Mouse (Mus musculus) layer of hippocampus, postnatal 25 days (tissue): ENCODE measurements around the gene Fbxo4. TPM values are rescaled to one million over a fixed set of nuclear protein-coding genes. Genes with fewer than 3 reads are reported as not detected.

Experiments used
- DNase-seq, 2 experiments: peaks; one replicate each; pipeline ENCODE4 v3.0.0; 2022; ENCODE audit warnings: mixed read lengths in 2 of 2, low spot score in 1 of 2; ENCODE audit errors: extremely low spot score in 1 of 2
- total RNA-seq, 2 experiments: library from RNA; stranded (reverse); gene quantifications; 2 replicates each; pipeline ENCODE4 v1.2.3; 2021

Fbxo4 gene
- total RNA-seq, 2 experiments from 2014 or later: 6.7 to 8.9 TPM

DNA sequence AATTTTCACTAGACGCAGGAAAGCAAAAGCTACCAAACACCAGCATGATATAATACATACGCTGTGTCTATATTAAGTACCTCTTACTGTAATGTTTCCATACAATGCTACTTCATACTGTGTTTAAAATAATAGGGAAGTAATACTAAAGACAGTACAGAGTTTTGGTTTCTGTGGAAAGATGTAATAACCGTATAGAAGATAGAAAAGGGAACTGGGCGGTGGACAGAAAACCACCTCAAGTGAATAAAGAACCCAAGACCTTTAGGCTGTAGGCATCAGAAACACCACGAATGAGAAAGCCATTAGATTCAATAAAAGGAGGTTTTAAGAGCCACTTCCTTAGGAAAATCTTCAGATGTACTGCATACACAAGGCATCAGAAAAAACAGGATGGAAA, 3.4 kb upstream of the Fbxo4 start:
- DNase-seq: no peak

- no peak for DNase-seq
Measured at GRCm38 (mm10) chr15:3979871-3980270, 498 bp upstream of the Fbxo4 start.

DNA sequence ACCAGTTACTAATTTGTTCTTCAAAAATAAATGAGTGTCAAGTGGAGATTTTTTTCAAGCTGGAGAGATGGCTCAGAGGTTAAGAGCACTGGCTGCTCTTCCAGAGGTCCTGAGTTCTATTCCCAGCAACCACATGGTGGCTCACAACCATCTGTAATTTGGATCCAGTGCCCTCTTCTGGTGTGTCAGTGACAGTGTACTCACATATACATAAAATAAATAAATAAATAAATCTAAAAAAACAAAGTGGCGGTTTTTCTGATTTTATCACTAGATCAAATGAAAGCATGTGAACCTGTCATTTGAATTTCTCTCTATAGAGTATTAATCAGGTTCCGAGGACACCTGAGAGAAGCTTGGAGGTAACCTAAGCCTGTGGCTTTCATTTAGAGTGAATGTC, 1.1 kb downstream of the Fbxo4 start:
- no peak for DNase-seq

GRCm38 (mm10) chr15:3973300-3973699, 6.1 kb downstream of the Fbxo4 start:
- no peak for DNase-seq

DNA sequence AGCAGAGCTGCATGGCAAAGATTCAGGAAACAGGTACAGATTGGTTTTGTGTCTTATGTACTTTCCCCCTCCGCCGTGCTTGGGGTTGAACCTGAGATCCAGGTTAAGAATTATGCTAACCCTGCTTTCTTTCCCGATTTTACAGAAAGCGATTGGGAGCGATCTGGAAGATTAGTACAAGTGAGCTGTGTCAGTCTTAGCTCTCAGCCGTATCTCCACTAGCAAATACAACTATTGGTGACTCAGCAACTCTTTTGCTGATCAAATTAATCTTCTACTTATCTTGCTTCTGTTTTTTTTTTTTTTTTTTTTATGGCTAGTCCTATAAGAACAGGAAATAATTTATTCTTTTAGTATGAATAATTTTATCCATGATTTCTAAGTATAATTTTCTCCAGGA, 9.2 kb downstream of the Fbxo4 start:
- no peak for DNase-seq

- no peak for DNase-seq
Measured at GRCm38 (mm10) chr15:3969743-3970142, 9.6 kb downstream of the Fbxo4 start.

DNA sequence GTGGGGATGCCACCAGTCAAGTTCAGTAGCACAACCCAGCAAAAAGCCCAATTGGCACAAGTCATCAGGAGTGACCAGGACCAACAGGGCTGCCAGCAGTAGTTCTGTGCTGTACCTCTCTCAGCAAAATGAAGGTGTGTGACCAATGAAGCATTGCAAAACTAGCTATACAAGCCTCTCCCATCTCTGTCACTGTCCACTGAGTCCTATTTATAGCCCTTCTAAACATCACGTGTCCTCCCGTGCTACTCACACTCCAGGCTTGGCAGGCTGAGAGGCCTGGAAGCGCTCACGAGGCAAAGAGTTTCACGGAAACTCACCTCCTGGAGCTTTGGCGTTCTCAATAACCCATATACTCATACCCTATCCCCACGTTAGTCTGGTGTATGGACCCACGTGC, 17.1 kb downstream of the Fbxo4 start:
- no peak for DNase-seq

DNA sequence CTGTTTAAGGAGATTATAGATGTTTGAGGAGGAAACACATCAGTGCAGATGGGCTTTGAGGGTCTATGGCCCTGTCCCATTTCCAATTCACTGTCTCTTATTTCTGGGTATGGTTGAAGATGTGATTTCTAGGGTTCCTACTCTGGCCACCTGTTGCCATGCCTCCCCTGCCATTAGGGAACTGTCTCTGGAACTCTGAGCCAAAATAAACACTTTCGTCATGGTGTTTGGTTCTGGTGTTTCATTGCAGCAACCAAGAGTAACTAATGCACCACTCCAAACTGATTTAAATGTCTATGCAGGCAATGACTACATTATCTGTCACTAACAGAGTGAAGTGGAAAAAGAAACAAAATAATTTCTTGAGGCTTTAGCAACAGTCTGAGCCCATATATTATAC, 19.3 kb downstream of the Fbxo4 start:
- DNase-seq: no peak

- peak; percentile 17 to 59 for DNase-seq
Measured at GRCm38 (mm10) chr15:3957982-3958381, 21.4 kb downstream of the Fbxo4 start.

- DNase-seq: no peak
Measured at GRCm38 (mm10) chr15:3954971-3955370, 24.4 kb downstream of the Fbxo4 start.

DNA sequence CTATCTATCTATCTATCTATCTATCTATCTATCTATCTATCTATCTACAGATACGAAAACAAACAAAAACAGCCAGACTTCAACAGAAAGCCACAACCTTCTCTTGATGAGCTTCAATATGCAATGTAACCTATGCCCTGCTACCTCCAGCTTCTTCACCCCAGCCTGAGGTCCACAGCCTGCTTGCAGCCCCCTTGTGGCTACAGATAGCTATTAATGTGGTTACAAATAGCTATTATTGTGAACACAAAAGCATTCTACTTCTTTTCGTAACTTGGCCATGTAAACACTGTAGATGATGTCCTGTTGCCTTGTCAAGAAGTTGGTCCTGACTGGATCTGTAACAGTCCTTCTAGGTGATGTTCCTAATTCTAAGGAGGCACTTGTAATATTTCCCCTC, 41.2 kb downstream of the Fbxo4 start:
- DNase-seq: no peak

DNA sequence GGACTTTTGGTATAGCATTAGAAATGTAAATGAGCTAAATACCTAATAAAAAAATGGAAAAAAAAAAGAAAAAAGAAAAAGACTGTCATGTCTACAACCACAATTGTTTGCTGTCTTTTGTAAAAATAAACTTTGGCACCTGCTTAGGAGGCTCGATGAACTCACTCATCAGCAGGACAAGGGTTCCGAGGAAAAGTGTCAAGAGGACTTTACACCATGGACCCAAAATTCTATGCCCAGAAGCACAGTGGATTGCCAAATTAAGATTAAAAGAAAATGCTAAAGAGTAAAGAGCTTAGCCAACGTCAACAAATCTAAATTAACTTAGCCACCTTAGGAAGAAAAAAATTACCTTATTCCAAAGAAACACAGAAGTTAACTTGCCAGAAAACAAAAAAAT, 43.3 kb downstream of the Fbxo4 start:
- no peak for DNase-seq

- no peak for DNase-seq
Measured at GRCm38 (mm10) chr15:3933466-3933865, 45.9 kb downstream of the Fbxo4 start.

- no peak for DNase-seq
Measured at GRCm38 (mm10) chr15:3931931-3932330, 47.4 kb downstream of the Fbxo4 start.

Other genes starting within 250 kb of the Fbxo4 start
- 10 to 100 TPM; 41.1 to 45.1 TPM for gene AW549877, start 16.2 kb upstream of the Fbxo4 start, total RNA-seq
- gene Oxct1, start 46.8 kb upstream of the Fbxo4 start, total RNA-seq: 100 to 1,000 TPM; 339 to 348 TPM